Mouse (Mus musculus) testis, adult 2 months (tissue): ENCODE measurements at regions not wholly inside any gene's neighbourhood (a gene's known extent, or its start where the extent isn't known, plus 50 kb on each side); places are given as distances from the start of the nearest gene placed in this dataset.

Source experiments
- CTCF ChIP-seq: fragments of 200-500 bp; IDR thresholded peaks from 2 replicates; pipeline ENCODE4 v1.5.1; 2012; ENCODE audit warnings: low read depth, mild to moderate bottlenecking, inconsistent platforms, low read length, moderate library complexity; ENCODE audit not compliant: control insufficient read depth, insufficient read depth, insufficient replicate concordance
- POLR2A ChIP-seq: fragments of 200-500 bp; IDR thresholded peaks from 2 replicates; pipeline ENCODE4 v1.6.1; 2012; ENCODE audit warnings: low read depth, mild to moderate bottlenecking, inconsistent platforms, low read length, moderate library complexity; ENCODE audit not compliant: control insufficient read depth

DNA sequence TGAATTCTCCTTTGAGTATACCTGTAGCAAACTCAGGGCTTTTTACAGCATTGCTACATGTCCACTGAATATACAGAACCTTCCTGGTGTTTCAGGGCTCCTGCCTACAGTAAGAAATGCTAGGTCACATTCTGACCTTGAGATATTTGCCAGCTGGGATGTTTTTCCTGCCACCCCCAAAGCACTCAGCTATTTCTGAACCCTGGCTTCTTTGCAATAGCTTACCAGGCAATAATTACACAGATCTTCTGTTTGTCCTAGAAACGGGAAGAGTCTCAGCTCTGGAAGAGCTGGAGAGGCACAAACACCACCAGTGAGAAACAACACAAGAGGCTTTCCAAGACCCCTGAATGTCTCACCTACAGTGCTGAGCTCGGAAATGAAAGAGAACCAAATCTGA is 366.7 kb downstream of the Wdr72 start:
- TF ChIP-seq CTCF (no peak), POLR2A (no peak)
